Mouse (Mus musculus) brain, adult 2 months (tissue): ENCODE measurements at regions not wholly inside any gene's neighbourhood (a gene's known extent, or its start where the extent isn't known, plus 50 kb on each side); places are given as distances from the start of the nearest gene placed in this dataset.

ENCODE experiments used
- DNase-seq: peaks from one replicate; pipeline ENCODE4 v3.0.0; 2011; ENCODE audit warnings: low read depth, low spot score

DNA sequence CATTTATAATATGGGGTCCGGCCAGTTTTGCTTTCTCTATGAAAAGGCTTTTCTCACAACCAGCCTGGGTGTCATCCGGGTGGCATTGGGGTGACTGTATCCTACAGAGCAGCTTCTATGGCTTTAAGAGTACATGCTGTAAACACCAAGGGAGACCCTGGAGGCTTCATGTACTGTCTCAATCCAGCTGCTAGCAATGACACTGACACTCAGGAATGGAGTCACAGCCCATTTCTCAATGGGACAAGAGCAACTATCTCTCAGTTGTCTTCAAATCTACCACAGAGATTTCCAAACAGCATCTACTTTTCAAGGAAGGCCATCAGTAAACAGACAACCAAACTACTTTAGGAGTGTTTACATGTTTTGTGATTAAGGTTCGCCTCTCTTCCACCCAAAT is 397.5 kb downstream of the Adamts20 start:
- no peak for DNase-seq

DNA sequence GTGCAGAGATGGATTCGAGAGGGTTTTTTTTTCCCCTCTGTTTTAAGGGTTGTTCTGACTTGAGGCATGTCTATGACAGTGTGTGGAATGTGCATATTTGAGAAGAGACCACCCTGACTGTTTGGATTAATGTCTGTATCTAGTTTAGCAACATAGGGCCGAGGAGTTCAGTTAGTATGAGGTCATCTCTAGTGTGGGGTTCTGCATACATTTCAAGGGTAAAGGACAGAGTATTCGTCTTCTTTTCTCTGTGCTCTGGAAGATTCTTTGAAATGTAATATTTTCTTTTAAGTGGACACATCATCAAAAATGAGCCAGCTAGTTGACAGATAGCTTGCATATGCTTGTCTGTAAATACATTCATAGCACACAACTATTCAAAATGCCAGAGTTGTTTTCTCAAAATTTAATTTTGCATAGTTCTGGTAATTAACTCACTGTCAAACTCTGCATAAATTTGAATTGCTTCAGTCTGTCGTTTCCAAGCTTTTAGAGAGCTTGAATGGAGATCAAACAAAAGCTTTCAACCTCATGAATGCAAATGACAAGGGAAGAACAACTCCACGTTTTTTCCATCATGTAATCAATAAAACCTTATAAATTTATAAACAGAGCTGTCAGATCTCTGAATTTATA is 415.5 kb downstream of the Adamts20 start:
- DNase-seq, result no peak

DNA sequence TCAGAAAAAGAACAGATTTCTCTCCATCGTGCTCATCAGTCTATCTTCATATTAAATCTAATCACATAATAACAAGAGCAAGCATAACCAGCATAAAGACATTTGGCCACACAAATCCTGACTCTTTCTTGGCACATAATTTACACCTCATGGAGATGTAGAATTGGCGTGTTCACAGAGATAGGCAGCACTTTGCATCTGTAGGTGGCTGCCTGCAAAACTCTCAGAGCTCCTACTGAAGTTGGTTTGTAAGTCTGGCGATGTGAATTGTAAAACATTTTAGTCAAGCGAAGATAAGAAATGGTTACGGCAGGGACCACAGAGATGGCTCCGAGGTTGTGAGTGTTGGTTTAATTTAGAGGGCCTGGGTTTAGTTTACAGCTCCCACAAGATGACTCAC is 419.0 kb downstream of the Adamts20 start:
- DNase-seq, result peak; percentile 72

DNA sequence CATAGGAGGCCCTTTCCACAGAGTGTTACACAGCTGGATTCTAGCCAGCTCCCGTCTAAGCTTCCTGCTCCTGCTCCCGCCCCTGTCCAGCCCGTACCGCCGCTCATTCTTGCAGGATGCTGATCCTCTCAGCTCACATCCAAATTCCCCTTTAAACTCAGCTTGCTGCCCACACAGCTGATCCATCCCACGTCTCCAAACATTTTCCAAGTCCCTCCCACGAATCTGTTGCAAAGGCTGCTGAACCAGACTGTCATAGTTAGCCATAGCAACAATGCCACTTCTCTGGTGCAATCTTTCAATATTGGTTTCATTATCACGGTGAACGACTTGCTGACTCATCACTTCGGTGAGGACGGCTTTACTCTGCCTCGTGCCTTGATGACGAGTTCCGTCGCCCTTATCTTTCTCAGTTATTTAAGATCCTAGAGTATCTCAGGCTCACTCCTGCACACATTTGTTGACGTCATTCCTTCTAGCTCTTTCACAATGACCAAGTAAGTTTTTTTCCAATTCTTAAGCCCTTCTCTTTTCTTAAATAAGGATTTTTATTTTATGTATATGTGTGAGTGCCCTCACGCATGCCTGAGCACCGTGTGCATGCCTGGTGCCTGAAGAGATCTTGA is 420.0 kb downstream of the Adamts20 start:
- DNase-seq, result peak; percentile 82

DNA sequence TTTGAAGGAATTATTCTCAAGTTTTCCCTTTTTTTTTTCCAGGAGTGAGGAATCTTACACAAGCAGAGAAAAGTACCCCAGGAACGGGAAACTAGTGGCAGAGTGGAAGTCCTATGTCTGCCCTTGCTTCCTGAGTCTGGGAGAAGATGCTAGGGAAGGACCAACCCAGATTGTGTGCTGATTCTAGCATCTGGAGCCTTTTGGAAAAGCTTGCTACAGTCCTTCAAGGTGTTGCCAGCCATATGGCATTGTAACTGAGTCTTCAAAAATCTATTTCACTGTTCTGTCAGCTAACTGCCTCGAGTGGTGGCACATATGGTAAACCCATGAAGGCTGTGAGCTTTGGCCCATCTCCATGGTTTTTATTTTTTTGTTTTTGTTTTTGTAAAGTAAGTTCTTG is 432.3 kb downstream of the Adamts20 start:
- peak; percentile 83 for DNase-seq

DNA sequence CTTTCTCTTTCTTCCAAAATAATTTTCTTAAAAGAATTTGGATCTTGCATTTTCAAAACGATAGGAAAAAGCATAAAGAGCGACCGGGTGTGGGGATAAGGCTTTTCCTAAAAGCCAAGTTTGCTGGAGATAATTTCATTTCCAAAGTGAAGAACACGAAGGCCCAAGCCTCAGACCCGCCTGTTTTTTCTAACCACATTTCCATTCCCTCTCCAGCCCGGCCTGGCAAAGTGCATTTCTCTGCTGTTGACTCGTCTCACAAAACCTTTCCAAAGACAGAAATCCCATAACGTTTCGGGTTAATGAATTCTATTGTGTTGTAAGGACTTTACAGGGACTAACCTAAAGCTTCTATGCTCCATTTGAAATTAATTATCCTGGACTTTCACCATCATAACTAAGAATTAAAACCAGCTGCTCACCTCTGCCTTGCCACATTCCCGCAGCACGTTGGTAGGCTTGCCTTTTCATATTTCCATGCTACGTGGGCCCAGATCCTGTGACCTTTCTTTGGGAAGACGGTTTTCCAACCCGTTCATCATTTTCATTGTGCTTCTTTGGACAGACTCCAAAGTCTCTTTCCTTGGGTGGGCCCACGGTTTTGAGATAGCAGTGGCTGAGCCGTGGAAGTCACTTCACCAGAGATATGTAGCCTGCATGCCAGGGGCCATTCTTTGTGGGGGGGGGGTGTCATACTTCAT is 430.5 kb upstream of the Prickle1 start:
- no peak for DNase-seq

DNA sequence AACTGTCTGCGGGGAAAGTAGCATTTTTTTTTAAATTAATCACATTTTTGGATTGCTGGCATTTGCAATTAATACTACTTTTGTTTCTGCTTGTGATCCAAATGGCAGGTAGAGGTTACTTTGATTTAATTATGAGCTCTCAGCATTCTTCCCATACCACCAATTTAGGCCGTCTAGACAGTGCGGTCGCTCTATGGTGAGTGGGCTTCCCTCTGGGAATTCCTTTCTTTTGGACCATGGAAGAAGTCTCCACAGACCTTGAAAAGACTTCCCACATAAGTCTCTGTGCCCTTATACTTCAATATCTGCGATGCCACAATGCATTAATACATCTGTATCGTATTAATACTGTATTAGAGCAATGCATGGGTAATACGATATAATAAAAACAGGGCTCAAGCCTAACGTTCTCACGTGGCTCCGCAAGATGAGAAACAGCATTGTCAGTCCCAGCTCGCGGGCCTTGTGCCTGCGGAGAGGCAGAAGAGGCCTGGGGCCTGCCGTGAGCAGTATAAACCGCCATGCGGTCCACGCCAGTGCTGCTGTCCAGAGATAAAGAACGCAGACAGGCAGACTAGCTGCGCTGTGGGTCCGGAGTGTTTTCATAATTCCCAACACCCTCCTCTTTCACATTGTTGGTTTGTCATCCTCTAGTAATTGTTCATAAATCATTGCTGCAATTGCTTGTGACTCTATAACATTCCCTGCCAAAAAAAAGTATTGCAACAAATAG is 429.7 kb upstream of the Prickle1 start:
- DNase-seq, result no peak

DNA sequence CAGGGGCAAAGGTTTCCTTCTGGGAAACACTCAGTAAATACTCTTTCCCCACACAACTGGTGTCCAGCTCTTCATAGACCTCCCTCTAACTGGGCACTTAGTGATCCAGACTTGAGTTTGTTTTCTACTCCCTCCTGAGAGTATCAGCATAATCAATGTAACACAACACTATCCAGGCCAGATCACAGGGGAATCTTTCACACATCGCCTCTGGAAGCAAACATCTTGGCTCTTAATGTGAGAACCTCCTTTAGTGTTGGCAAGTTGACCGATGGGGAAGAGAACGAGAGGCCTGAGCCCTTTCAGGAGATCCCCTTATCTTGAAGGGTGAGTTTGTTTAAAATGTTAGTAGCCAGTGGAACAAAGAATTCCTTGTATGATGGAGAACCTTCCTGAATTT is 429.1 kb upstream of the Prickle1 start:
- DNase-seq, result no peak

DNA sequence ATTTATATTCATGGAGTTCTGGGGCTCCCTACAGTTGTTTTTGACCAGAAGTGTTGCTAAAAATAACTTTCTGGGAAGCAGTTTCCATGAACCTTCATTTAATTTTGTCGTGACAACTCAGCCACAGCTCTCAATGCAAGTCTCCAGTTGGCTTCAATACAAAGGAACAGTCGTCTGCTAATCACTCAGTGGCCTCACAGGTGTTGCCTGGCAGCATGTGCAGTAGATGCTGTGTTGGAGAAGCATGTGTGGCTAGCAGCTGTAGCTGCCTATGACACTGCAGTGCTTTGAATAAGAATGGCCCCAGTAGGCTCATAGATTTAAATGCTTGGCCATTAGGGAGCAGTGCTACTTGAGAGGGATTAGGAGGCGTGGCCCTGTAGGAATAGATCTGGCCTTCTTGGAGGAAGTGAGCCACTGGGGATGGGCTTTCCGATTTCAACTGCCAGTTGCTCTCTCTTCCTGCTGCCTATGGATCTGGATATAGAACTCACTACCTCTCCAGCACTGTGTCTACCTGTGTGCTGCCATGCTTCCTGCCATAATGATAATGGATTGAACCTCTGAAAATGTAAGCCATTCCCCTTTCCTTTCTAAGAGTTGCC is 428.5 kb upstream of the Prickle1 start:
- no peak for DNase-seq

DNA sequence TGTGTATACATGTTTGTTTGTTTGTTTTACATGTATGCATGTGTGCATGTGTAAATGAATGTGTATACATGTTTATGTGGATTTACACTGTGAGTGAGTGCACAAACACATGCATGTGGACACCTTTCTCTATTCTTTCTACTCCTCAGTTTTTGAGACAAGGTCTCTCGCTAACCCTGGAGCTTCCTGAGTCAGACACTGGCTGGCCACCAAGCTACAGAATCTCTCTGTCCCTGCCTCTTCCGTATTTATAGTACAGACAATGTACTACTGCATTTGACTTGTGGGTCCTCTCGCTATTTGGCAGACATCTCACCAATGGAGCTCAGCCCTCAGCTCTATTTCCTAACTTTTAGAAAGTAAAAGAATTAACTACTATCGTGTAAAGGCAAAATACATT is 427.8 kb upstream of the Prickle1 start:
- no peak for DNase-seq

DNA sequence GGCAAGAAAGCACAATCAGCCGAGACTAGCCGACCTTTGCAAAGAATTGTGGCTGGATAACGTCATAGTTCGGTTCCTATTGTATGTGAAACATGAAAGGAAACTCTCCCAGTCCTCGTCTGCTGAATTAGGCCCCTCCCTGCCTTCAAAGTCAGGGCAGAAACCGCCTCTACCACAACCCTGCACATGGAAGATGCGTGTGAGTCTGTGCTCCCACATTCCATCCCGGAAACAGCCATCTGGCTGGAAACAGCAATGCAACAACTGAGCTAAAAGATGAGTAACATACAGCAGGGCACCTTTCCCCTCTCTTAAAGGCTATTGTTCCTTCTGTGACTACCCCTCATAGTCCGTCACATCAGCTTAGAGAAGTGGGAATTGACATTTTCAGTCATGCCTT is 422.1 kb upstream of the Prickle1 start:
- DNase-seq, result peak; percentile 71

DNA sequence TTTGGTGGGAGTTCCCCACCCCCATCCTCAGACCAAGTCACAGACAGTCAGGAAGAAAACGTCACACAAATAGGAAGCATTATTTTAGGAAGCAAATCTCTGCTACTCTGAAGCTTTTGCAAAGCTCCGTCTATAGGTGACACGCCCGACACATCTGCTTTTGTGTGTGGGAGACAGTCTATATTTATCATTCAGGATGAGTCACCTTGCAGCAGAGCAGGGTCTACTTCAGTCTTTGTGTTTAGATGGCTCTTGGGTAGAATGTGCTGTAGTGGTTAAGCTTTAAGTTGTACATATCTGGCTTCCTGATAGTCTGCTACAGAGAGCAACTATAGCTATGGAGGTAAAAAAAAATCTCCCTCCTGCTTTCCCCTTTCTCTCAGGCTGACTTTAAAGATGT is 415.8 kb upstream of the Prickle1 start:
- peak; percentile 87 for DNase-seq

DNA sequence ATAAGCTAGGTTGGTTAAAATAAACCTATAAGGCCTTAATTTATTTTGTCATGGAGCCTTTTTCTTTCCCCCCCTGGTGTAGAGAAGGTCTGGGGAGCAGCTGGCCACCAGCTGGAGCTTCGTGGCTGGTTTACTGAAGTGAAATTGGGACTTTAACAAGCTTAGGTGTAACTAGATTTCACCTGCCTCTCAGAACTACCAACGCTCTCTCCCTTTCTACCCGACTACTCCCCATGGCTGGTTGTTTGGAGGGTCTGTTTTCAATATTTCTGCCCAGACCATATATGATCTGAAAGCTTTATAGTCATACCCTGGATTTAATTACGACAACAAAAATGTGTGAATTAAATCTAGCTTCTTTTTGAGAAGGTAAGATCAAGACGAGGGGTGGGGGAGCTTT is 410.4 kb upstream of the Prickle1 start:
- no peak for DNase-seq

DNA sequence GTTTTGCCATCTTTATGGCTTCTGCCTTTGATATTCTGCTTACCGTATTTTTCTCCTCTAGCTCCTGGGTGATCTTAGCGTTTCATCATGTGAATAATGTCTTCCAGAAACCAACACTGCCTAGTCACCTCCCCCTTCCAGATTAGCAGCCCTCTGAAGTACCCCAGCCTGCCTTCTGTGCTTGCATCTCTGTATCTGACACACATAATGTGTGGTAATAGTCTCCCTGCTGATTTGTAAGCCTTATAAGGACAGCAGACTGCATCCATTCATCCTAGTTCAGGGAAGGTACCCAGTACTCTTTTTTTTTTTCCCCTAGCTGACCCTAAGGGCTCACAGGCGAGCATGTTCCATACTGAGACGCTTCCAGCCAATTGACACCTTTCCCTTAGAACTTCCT is 409.2 kb upstream of the Prickle1 start:
- DNase-seq, result no peak

DNA sequence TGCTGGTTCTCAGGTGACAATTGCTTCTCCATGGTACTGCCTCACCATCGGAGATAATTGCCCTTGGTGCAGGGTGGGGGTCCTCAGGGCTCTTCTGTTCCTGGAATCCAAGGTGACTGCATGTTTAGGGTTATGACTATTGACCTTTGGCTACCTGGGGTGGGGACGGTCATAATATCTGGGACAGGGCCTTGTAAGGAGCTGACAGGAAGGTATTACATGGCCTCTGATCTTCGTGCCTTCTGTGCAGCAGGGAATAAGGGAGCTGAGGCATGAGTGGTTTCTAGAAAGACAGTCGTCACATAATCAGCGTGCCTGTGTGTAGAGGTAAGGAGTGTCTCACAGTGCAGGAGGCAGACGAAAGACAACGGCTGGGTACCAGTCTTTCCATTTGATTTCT is 407.5 kb upstream of the Prickle1 start:
- DNase-seq, result no peak

DNA sequence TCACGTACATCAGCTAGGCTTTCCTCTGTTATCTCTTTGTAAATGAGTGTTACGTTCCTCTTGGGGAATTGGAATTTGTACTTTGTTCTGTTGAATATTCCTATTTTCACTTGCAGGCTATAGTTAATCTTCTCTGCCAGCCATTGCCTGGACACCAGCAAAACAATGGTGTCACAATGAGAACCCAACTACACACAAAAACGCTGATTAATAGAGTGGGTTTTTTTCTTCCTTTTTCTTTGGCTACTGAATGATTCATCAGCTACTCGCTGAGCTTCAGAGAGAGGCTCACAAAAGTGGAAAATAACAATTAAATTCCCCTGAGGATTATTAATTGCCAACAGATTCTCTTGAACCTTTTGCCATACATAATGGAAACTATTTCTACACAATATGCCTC is 398.9 kb upstream of the Prickle1 start:
- DNase-seq, result no peak

DNA sequence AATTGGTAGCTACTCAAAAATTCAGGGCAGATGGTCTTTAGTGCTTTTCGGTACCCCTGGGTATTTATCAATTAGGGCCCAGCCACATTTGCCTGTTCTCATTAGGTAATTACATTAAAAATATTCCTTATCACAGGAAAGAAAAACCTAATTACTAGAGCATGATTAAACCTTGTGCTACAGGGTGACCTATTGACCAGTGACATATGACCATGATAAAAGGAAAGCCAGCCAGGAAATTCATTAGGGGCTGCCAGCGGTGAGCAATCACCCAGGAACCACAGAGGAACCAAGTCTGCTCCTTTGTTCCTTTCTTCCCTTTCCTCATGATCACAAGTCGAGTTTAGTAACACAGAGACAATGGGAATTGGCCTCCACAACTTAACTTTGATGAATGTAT is 394.4 kb upstream of the Prickle1 start:
- no peak for DNase-seq

DNA sequence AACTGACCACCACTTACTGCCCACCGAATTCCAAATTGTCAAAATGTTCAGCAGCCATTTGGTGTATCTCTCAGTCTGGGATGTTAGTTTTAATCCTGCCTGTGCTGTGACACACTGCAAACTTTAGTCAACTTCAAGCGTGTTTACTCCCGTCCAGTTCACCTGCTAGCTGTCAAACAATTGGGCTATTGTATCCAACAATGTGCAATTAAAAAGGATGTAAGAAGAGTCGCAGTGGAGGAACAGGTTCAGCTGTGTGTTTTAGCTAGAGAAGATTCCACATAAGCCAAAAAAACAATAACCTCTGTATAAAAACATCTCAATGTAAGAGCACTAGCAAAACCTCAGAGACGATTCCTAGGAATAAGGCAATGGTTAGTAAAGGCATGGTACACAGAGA is 392.7 kb upstream of the Prickle1 start:
- DNase-seq, result no peak

DNA sequence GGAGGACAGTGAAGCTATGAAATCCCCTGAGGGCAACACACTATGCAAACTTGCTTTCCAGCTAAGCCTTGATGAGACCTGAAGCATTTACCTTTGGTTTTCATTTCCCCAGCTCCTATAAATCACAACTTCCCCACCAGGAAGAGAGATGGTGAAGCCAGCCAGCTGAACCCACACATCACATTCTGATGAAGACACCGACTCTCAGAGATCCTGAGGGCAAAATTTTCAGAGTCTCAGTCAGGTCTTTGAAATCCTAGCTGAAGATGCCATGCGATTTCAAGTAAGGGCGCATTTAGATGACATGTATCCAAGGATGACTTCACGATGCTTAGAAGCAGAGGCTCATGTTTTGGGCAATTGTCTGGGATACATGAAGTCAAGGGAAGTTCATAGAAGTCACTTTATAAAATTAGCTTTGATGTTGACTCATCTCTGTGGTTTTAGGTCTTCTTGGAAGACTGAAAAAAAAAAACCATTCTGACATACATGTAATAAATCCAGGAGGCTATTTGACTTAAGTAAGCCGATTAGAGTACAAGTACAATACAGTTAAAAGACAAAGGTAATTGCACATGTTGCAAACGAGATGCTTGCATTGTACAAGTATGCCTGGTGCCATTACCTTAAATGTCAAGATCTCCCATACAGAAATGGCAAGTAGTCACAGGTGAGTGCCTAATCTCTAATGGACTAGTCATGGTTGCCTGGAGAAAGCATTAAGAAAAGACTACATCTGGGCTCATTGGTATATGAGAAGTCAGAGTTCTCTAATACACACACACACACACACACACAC is 391.1 kb upstream of the Prickle1 start:
- DNase-seq, result no peak

DNA sequence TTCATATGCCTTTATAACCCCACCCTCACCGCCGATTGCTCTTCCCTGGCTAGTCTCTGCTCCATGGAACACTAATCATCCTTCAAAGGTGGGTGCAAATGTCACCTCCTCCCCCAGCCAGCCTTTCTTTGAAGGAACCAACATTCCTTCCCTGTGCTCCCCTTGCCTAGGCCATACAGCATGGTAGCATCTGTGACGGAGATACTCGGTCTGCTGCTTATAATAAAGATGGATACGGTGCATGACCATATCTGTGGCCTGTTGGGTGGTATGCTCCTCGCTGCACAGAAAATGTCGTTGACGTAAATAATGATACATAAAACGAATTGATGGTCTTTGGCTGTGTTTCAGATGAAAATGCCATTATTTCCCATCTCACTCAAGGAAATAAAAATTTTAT is 386.4 kb upstream of the Prickle1 start:
- no peak for DNase-seq

DNA sequence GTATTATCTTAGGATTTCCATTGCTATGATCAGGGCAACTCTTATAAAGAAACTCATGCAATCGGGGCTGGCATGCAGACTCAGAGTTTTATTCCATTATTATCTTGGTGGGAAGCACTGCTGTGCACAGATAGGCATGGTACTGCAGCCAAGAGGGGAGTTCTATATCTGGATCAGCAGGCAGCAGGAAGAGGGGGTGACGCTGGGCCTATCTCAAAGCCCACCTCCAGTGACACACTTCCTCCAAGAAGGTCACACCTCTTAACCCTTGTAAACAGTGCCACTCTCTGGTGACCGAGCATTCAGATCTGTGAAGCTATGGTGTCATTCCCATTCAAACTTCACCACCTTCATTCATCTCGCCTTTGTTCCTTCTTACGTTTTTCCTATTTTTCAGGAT is 381.8 kb upstream of the Prickle1 start:
- DNase-seq, result peak; percentile 22
